Comparison of ENCODE assay signal across 11 mouse cellular contexts in genomic region chr1:140171581-140172154, GRCm38 (mm10). TPM values are rescaled to one million over a fixed set of nuclear protein-coding genes. Genes with fewer than 3 reads are reported as not detected.
A peak's percentile ranks its signal among the peaks of the same experiment; 100 is the strongest.
DNase-seq lines count a peak whose midpoint lies in the region; ATAC-seq lines count a peak whose summit lies in the region.
"Had no signal": no experiment of that assay in that cellular context is flagged by ENCODE, and none has a peak within 500 bp of the region (broad histone marks: within the 10 kb centered on the region; RNA-seq: fewer than 3 reads in every experiment).

No protein-coding gene starts in this region.

- no peaks in the 10 kb centered on the region for H3K4me1 ChIP-seq in hindbrain, embryonic 16.5 days (ENCODE audit: control insufficient read depth, insufficient read depth, low read depth, low read length)
- H3K4me1 ChIP-seq in hindbrain, embryonic 10.5 days (replicated peaks), result no peaks in the 10 kb centered on the region
- no peaks in the 10 kb centered on the region for H3K4me1 ChIP-seq in neural tube, embryonic 14.5 days (ENCODE audit: control insufficient read depth, insufficient read depth, low read length)
- no peaks in the 10 kb centered on the region for H3K4me1 ChIP-seq in stomach, embryonic 16.5 days (ENCODE audit: control insufficient read depth, insufficient read depth, low read length)
- no peaks in the 10 kb centered on the region for H3K4me1 ChIP-seq in liver, embryonic 12.5 days

- H3K27me3 ChIP-seq in hindbrain, embryonic 16.5 days (replicated peaks; ENCODE audit: control insufficient read depth, insufficient read depth, low read length), result no peaks in the 10 kb centered on the region
- H3K27me3 ChIP-seq in hindbrain, embryonic 10.5 days (ENCODE audit: insufficient read depth, poor library complexity, severe bottlenecking), result no peaks in the 10 kb centered on the region
- no peaks in the 10 kb centered on the region for H3K27me3 ChIP-seq in neural tube, embryonic 14.5 days (ENCODE audit: control insufficient read depth, insufficient read depth, low read length)
- H3K27me3 ChIP-seq in stomach, embryonic 16.5 days (ENCODE audit: control insufficient read depth, insufficient read depth, low read length), result no peaks in the 10 kb centered on the region
- no peaks in the 10 kb centered on the region for H3K27me3 ChIP-seq in liver, embryonic 12.5 days (replicated peaks)

- H3K9ac ChIP-seq in hindbrain, embryonic 16.5 days (ENCODE audit: low read depth, low read length), result no peak overlapping the region
- H3K9ac ChIP-seq in neural tube, embryonic 14.5 days (replicated peaks; ENCODE audit: low read depth, low read length), result no peak overlapping the region
- no peak overlapping the region for H3K9ac ChIP-seq in stomach, embryonic 16.5 days (ENCODE audit: low read length)
- H3K9ac ChIP-seq in liver, embryonic 12.5 days, result no peak overlapping the region

- peak; percentile 45; the same call in 1 of the 2 replicates for ATAC-seq in hindbrain, embryonic 16.5 days
- 0 out of 2 replicates have a peak, but pooled peaks have one; percentile 28 for ATAC-seq in neural tube, embryonic 14.5 days (ENCODE audit: low read depth)
- no peak for ATAC-seq in stomach, embryonic 16.5 days (ENCODE audit: insufficient read depth, low FRiP score)
- no peak for ATAC-seq in liver, embryonic 12.5 days

- DNase-seq in hindbrain, embryonic 10.5 days (ENCODE audit: low spot score), result no peak
- no peak for DNase-seq in neural tube, embryonic 10.5 days (ENCODE audit: extremely low spot score, low spot score)
- DNase-seq in brain, adult 2 months (ENCODE audit: low read depth, low spot score), result peak; percentile 35
- DNase-seq in MN1 (ENCODE audit: low spot score), result no peak
- DNase-seq: adrenal gland, adult 8-10 months; gastrocnemius, postnatal 36 days; lung, adult 2 months had no signal

- H3K36me3 ChIP-seq in hindbrain, embryonic 16.5 days (ENCODE audit: control insufficient read depth, insufficient read depth, low read length), result no peaks in the 10 kb centered on the region
- no peaks in the 10 kb centered on the region for H3K36me3 ChIP-seq in hindbrain, embryonic 10.5 days
- H3K36me3 ChIP-seq in neural tube, embryonic 14.5 days (ENCODE audit: control insufficient read depth, insufficient read depth, low read length), result no peaks in the 10 kb centered on the region
- H3K36me3 ChIP-seq in stomach, embryonic 16.5 days (ENCODE audit: control insufficient read depth, insufficient read depth, low read length), result no peaks in the 10 kb centered on the region
- H3K36me3 ChIP-seq in liver, embryonic 12.5 days, result no peaks in the 10 kb centered on the region

- H3K27ac ChIP-seq in hindbrain, embryonic 16.5 days (ENCODE audit: low read depth, low read length), result no peak overlapping the region
- no peak overlapping the region for H3K27ac ChIP-seq in hindbrain, embryonic 10.5 days
- H3K27ac ChIP-seq in neural tube, embryonic 14.5 days (ENCODE audit: low read depth, low read length), result no peak overlapping the region
- no peak overlapping the region for H3K27ac ChIP-seq in stomach, embryonic 16.5 days (ENCODE audit: low read length)
- H3K27ac ChIP-seq in liver, embryonic 12.5 days, result no peak overlapping the region

- H3K4me2 ChIP-seq in hindbrain, embryonic 16.5 days (ENCODE audit: low read length), result no peak overlapping the region
- no peak overlapping the region for H3K4me2 ChIP-seq in neural tube, embryonic 14.5 days (ENCODE audit: low read depth, low read length)
- H3K4me2 ChIP-seq in stomach, embryonic 16.5 days (ENCODE audit: low read depth, low read length), result peak overlapping the region; percentile 22; the same call in 1 of the 2 replicates
- no peak overlapping the region for H3K4me2 ChIP-seq in liver, embryonic 12.5 days

- H3K4me3 ChIP-seq in hindbrain, embryonic 16.5 days (ENCODE audit: low read length), result no peak overlapping the region
- no peak overlapping the region for H3K4me3 ChIP-seq in hindbrain, embryonic 10.5 days
- no peak overlapping the region for H3K4me3 ChIP-seq in neural tube, embryonic 14.5 days (ENCODE audit: low read depth, low read length)
- H3K4me3 ChIP-seq in stomach, embryonic 16.5 days (replicated peaks; ENCODE audit: low read length), result no peak overlapping the region
- H3K4me3 ChIP-seq in liver, embryonic 12.5 days, result no peak overlapping the region

- WGBS in hindbrain, embryonic 16.5 days, result 45% methylated on average over 4 of the region's 4 CpGs
- WGBS in hindbrain, embryonic 10.5 days, result 53% methylated on average over 4 of the region's 4 CpGs
- 45% methylated on average over 4 of the region's 4 CpGs for WGBS in neural tube, embryonic 14.5 days
- 26% methylated on average over 4 of the region's 4 CpGs for WGBS in stomach, embryonic 16.5 days
- WGBS in liver, embryonic 12.5 days (ENCODE audit: insufficient replicate concordance), result 30% methylated on average over 4 of the region's 4 CpGs

- H3K9me3 ChIP-seq in hindbrain, embryonic 16.5 days (ENCODE audit: control insufficient read depth, low read length), result no peaks in the 10 kb centered on the region
- no peaks in the 10 kb centered on the region for H3K9me3 ChIP-seq in hindbrain, embryonic 10.5 days
- H3K9me3 ChIP-seq in neural tube, embryonic 14.5 days (ENCODE audit: control insufficient read depth, low read length), result no peaks in the 10 kb centered on the region
- no peaks in the 10 kb centered on the region for H3K9me3 ChIP-seq in stomach, embryonic 16.5 days (replicated peaks; ENCODE audit: control insufficient read depth, low read length)
- no peaks in the 10 kb centered on the region for H3K9me3 ChIP-seq in liver, embryonic 12.5 days (replicated peaks)

RNA-seq across cellular contexts. Expression of gene Cfh, which starts 11.9 kb away (rescaled TPM):
- polyA plus RNA-seq in hindbrain, embryonic 16.5 days (2015; fragmentation: Nextera tagmentation; extraction: Ambion mirVana), result 19.7 and 24.9 TPM in 2 replicates
- 2.2 and 2.3 TPM in 2 replicates for polyA plus RNA-seq in hindbrain, embryonic 10.5 days (2016; fragmentation: Nextera tagmentation; extraction: Ambion mirVana)
- 1.4 and 25.6 TPM in 2 replicates for polyA plus RNA-seq in neural tube, embryonic 14.5 days (2014; fragmentation: Nextera tagmentation; extraction: Ambion mirVana)
- polyA plus RNA-seq in stomach, embryonic 16.5 days (2015; fragmentation: Nextera tagmentation; extraction: Ambion mirVana), result 9.2 and 9.8 TPM in 2 replicates
- polyA plus RNA-seq in liver, embryonic 12.5 days (2016; fragmentation: Nextera tagmentation; extraction: Ambion mirVana), result 3.1 and 3.7 TPM in 2 replicates

Comparison
In these comparisons a context has a peak if more than half of its experiments do, and no peak if none do; other contexts are left out.
1. ATAC-seq: peak in hindbrain, embryonic 16.5 days (single experiment) and neural tube, embryonic 14.5 days (single experiment); none in stomach, embryonic 16.5 days (single experiment) and liver, embryonic 12.5 days (single experiment).